Mouse (Mus musculus) MEL (cell line): ENCODE data around the gene Rbm5. TPM values are rescaled to one million over a fixed set of nuclear protein-coding genes. Genes with fewer than 3 reads are reported as not detected.
A peak's percentile ranks its signal among the peaks of the same experiment; 100 is the strongest.

Experiments
- DNase-seq: peaks from one replicate; pipeline ENCODE4 v3.0.0; 2011; ENCODE audit warnings: low read depth, low spot score
- H3K27ac ChIP-seq: 2 replicates; pipeline ENCODE4 v1.5.1; 2012; ENCODE audit warnings: low read depth, mild to moderate bottlenecking, control low read depth, low read length, moderate library complexity; ENCODE audit not compliant: control insufficient read depth
- H3K27me3 ChIP-seq, 2 experiments: fragments of 150-350 bp in 1 of 2; sonication (generic) in 1 of 2; 2 replicates each; pipeline ENCODE4 v1.6.1; 2012; ENCODE audit warnings: low read length in 2 of 2, mild to moderate bottlenecking in 2 of 2, improper control_type of control experiment in 1 of 2, moderate library complexity in 1 of 2; ENCODE audit not compliant: insufficient read depth in 2 of 2, control insufficient read depth in 1 of 2
- H3K36me3 ChIP-seq, 2 experiments: 2 replicates each; pipeline ENCODE4 v1.6.1; 2012 to 2014; ENCODE audit warnings: low read length in 2 of 2, improper control_type of control experiment in 1 of 2, inconsistent platforms in 1 of 2, mild to moderate bottlenecking in 1 of 2; ENCODE audit not compliant: insufficient read depth in 2 of 2, control insufficient read depth in 1 of 2
- H3K4me1 ChIP-seq, 2 experiments: fragments of 150-350 bp in 1 of 2; sonication (generic) in 1 of 2; 2 replicates each; pipeline ENCODE4 v1.6.1; 2012; ENCODE audit warnings: low read length in 2 of 2, improper control_type of control experiment in 1 of 2, mild to moderate bottlenecking in 1 of 2; ENCODE audit not compliant: insufficient read depth in 2 of 2, control insufficient read depth in 1 of 2
- H3K4me3 ChIP-seq, 2 experiments: fragments of 150-350 bp in 1 of 2; sonication (generic) in 1 of 2; 2 replicates each; pipeline ENCODE4 v1.5.1; 2012; ENCODE audit warnings: low read depth in 2 of 2, low read length in 2 of 2, mild to moderate bottlenecking in 2 of 2, moderate library complexity in 2 of 2, control low read depth in 1 of 2, improper control_type of control experiment in 1 of 2; ENCODE audit not compliant: control insufficient read depth in 1 of 2, insufficient read depth in 1 of 2
- H3K79me2 ChIP-seq: 2 replicates; pipeline ENCODE4 v1.6.1; 2012; ENCODE audit warnings: mild to moderate bottlenecking, low read length, moderate library complexity; ENCODE audit not compliant: control insufficient read depth, poor library complexity, insufficient read depth
- H3K9ac ChIP-seq: 2 replicates; pipeline ENCODE4 v1.6.1; 2012; ENCODE audit warnings: low read depth, mild to moderate bottlenecking, control low read depth, low read length, moderate library complexity; ENCODE audit not compliant: control insufficient read depth, poor library complexity, severe bottlenecking
- H3K9me3 ChIP-seq: fragments of 150-350 bp; sonication (generic); replicated peaks from 2 replicates; pipeline ENCODE4 v1.6.1; 2012; ENCODE audit warnings: mild to moderate bottlenecking, low read length, improper control_type of control experiment, moderate library complexity; ENCODE audit not compliant: insufficient read depth
- CHD1 ChIP-seq: IDR thresholded peaks from 2 replicates; pipeline ENCODE4 v1.6.1; 2012; ENCODE audit warnings: low read depth, mild to moderate bottlenecking, inconsistent platforms, low read length, improper control_type of control experiment
- CTCF ChIP-seq, 3 experiments: IDR thresholded peaks in 2 of 3; conservative IDR thresholded peaks in 1 of 3; 2 replicates each; pipeline ENCODE4 v1.5.1; 2011 to 2012; ENCODE audit warnings: low read length in 3 of 3, low read depth in 2 of 3, mild to moderate bottlenecking in 2 of 3, improper control_type of control experiment in 1 of 3, inconsistent platforms in 1 of 3, mixed read lengths in 1 of 3, moderate library complexity in 1 of 3; ENCODE audit not compliant: control insufficient read depth in 1 of 3, insufficient read depth in 1 of 3, poor library complexity in 1 of 3, severe bottlenecking in 1 of 3
- E2F4 ChIP-seq: IDR thresholded peaks from 2 replicates; pipeline ENCODE4 v1.6.1; 2011; ENCODE audit warnings: low read depth, low read length, improper control_type of control experiment, borderline replicate concordance
- ELF1 ChIP-seq: IDR thresholded peaks from 2 replicates; pipeline ENCODE4 v1.6.1; 2014; ENCODE audit warnings: low read depth, mild to moderate bottlenecking, inconsistent platforms, low read length, improper control_type of control experiment, moderate library complexity
- EP300 ChIP-seq, 2 experiments: IDR thresholded peaks; 2 replicates each; pipeline ENCODE4 v1.6.1; 2011; ENCODE audit warnings: improper control_type of control experiment in 2 of 2, low read length in 2 of 2, low read depth in 1 of 2, mild to moderate bottlenecking in 1 of 2
- ETS1 ChIP-seq: IDR thresholded peaks from 2 replicates; pipeline ENCODE4 v1.6.1; 2012; ENCODE audit warnings: low read depth, mild to moderate bottlenecking, inconsistent platforms, low read length, improper control_type of control experiment, moderate library complexity
- GATA1 ChIP-seq: IDR thresholded peaks from 2 replicates; pipeline ENCODE4 v1.6.1; 2011; ENCODE audit warnings: low read depth, low read length, improper control_type of control experiment
- JUND ChIP-seq: IDR thresholded peaks from 2 replicates; pipeline ENCODE4 v1.6.1; 2011; ENCODE audit warnings: low read depth, mild to moderate bottlenecking, improper control_type of control experiment, low read length
- KAT2A ChIP-seq: conservative IDR thresholded peaks from 2 replicates; pipeline ENCODE4 v1.6.1; 2012; ENCODE audit warnings: low read depth, low read length, improper control_type of control experiment, inconsistent platforms
- MAFK ChIP-seq: IDR thresholded peaks from 2 replicates; pipeline ENCODE4 v1.6.1; 2011; ENCODE audit warnings: low read depth, mild to moderate bottlenecking, low read length, improper control_type of control experiment, borderline replicate concordance
- MXI1 ChIP-seq: IDR thresholded peaks from 2 replicates; pipeline ENCODE4 v1.6.1; 2011; ENCODE audit warnings: mild to moderate bottlenecking, low read depth, low read length, improper control_type of control experiment
- MYB ChIP-seq: IDR thresholded peaks from 2 replicates; pipeline ENCODE4 v1.6.1; 2011; ENCODE audit warnings: mild to moderate bottlenecking, low read depth, low read length, improper control_type of control experiment
- MYC ChIP-seq: IDR thresholded peaks from 2 replicates; pipeline ENCODE4 v1.6.1; 2011; ENCODE audit warnings: low read depth, mild to moderate bottlenecking, low read length, improper control_type of control experiment, moderate library complexity
- NELFE ChIP-seq: IDR thresholded peaks from 2 replicates; pipeline ENCODE4 v1.6.1; 2011; ENCODE audit warnings: low read depth, low read length, improper control_type of control experiment
- NRF1 ChIP-seq: IDR thresholded peaks from 2 replicates; pipeline ENCODE4 v1.6.1; 2014; ENCODE audit warnings: low read depth, mild to moderate bottlenecking, inconsistent platforms, low read length, improper control_type of control experiment, moderate library complexity; ENCODE audit not compliant: poor library complexity, insufficient read depth, severe bottlenecking
- POLR2A ChIP-seq, 2 experiments: IDR thresholded peaks; 2 replicates each; pipeline ENCODE4 v1.6.1; 2011 to 2012; ENCODE audit warnings: low read length in 2 of 2, mild to moderate bottlenecking in 2 of 2, control low read depth in 1 of 2, improper control_type of control experiment in 1 of 2, low read depth in 1 of 2, moderate library complexity in 1 of 2; ENCODE audit not compliant: control insufficient read depth in 1 of 2, insufficient read depth in 1 of 2, poor library complexity in 1 of 2
- POLR2AphosphoS2 ChIP-seq: IDR thresholded peaks from 2 replicates; pipeline ENCODE4 v1.6.1; 2011; ENCODE audit warnings: low read length, improper control_type of control experiment
- RAD21 ChIP-seq: IDR thresholded peaks from 2 replicates; pipeline ENCODE4 v1.6.1; 2011; ENCODE audit warnings: mild to moderate bottlenecking, low read depth, low read length, improper control_type of control experiment
- RCOR1 ChIP-seq: IDR thresholded peaks from 2 replicates; pipeline ENCODE4 v1.6.1; 2012; ENCODE audit warnings: low read depth, mild to moderate bottlenecking, inconsistent platforms, low read length, improper control_type of control experiment
- SIN3A ChIP-seq: IDR thresholded peaks from 2 replicates; pipeline ENCODE4 v1.6.1; 2012; ENCODE audit warnings: low read length, improper control_type of control experiment, inconsistent platforms
- TBP ChIP-seq: IDR thresholded peaks from 2 replicates; pipeline ENCODE4 v1.8.0; 2011; ENCODE audit warnings: low read depth, low read length, improper control_type of control experiment
- TCF12 ChIP-seq: IDR thresholded peaks from 2 replicates; pipeline ENCODE4 v1.6.1; 2014; ENCODE audit warnings: low read depth, mild to moderate bottlenecking, inconsistent platforms, low read length, improper control_type of control experiment, moderate library complexity
- UBTF ChIP-seq: IDR thresholded peaks from 2 replicates; pipeline ENCODE4 v1.6.1; 2012; ENCODE audit warnings: low read depth, mild to moderate bottlenecking, inconsistent platforms, low read length, improper control_type of control experiment, moderate library complexity, borderline replicate concordance; ENCODE audit not compliant: insufficient read depth
- ZMIZ1 ChIP-seq: IDR thresholded peaks from 2 replicates; pipeline ENCODE4 v1.6.1; 2012; ENCODE audit warnings: low read depth, mild to moderate bottlenecking, inconsistent platforms, low read length, improper control_type of control experiment, moderate library complexity
- ZNF384 ChIP-seq: IDR thresholded peaks from 2 replicates; pipeline ENCODE4 v1.6.1; 2012; ENCODE audit warnings: low read depth, mild to moderate bottlenecking, inconsistent platforms, low read length, improper control_type of control experiment
- polyA plus RNA-seq, 2 experiments: library from polyadenylated mRNA; stranded (reverse) in 1 of 2; unstranded in 1 of 2; fragments of >175 nt in 1 of 2; fragments of >200 nt in 1 of 2; gene quantifications; 2 replicates each; pipeline versions ENCODE4 v1.2.1 to v1.2.4; 2012; ENCODE audit warnings: low replicate concordance in 2 of 2, low read depth in 1 of 2; ENCODE audit not compliant: insufficient read length in 2 of 2, insufficient read depth in 1 of 2, missing spikeins in 1 of 2
- total RNA-seq: library from RNA; depleted of rRNA; stranded (reverse); fragments of 300-350 nt; gene quantifications from 2 replicates; pipeline ENCODE4 v1.2.3, GENCODE M21; 2012

Gene Rbm5
- total and polyA plus RNA-seq, 3 experiments = 80.2 to 143 (median 125) TPM

GRCm38 (mm10) chr9:107774411-107774810 is 3.6 kb upstream of the Rbm5 start:
- H3K9ac ChIP-seq = no peak overlapping the region
- TF ChIP-seq CTCF (IDR thresholded peaks at IDR 0.05 in 2 of 3, conservative IDR thresholded peaks at IDR 0.05 in 1 of 3; ENCODE audit: control insufficient read depth in 1 of 3, insufficient read depth in 1 of 3, low read depth in 2 of 3, low read length in 3 of 3, poor library complexity in 1 of 3, severe bottlenecking in 1 of 3) (no peak), CHD1 (no peak), NELFE (no peak), KAT2A (no peak), ELF1 (no peak), UBTF (no peak), TCF12 (no peak), GATA1 (no peak), EP300 (IDR thresholded peaks at IDR 0.05; ENCODE audit: low read depth in 1 of 2, low read length in 2 of 2) (no peak), ETS1 (no peak), ZNF384 (no peak), TBP (no peak), JUND (no peak), RCOR1 (no peak), POLR2AphosphoS2 (no peak), RAD21 (no peak), SIN3A (no peak), E2F4 (no peak)
- no peak for DNase-seq
- H3K9me3 ChIP-seq = no peaks in the 10 kb centered on the region
- H3K27me3 ChIP-seq = no peaks in the 10 kb centered on the region
- peaks cover 11 to 16% of the 10 kb centered on the region in 2 experiments for H3K4me1 ChIP-seq
- H3K79me2 ChIP-seq = peaks cover 12% of the 10 kb centered on the region
- H3K4me3 ChIP-seq = no peak overlapping the region
- H3K36me3 ChIP-seq = peaks cover 14 to 41% of the 10 kb centered on the region in 2 experiments
- no peak overlapping the region for H3K27ac ChIP-seq

- Histone ChIP-seq H3K4me1 (peaks cover 10 to 22% of the 10 kb centered on the region in 2 experiments), H3K9me3 (no peaks in the 10 kb centered on the region), H3K9ac (peak overlapping the region; percentile 93), H3K4me3 (peak overlapping the region; percentile 48 to 60; a peak in 3 of 4 replicates), H3K36me3 (peaks cover 29 to 44% of the 10 kb centered on the region in 2 experiments), H3K27me3 (no peaks in the 10 kb centered on the region), H3K27ac (peak overlapping the region; percentile 99), H3K79me2 (peaks cover 27% of the 10 kb centered on the region)
- peak; percentile 57 for DNase-seq
- TF ChIP-seq MAFK (no peak), RCOR1 (no peak; the same call in 1 of the 2 replicates), MYC (peak; percentile 47; the same call in 1 of the 2 replicates), MXI1 (peak; percentile 60; the same call in 1 of the 2 replicates), NELFE (no peak; the same call in 1 of the 2 replicates), UBTF (no peak), POLR2A (IDR thresholded peaks at IDR 0.05; ENCODE audit: control insufficient read depth in 1 of 2, insufficient read depth in 1 of 2, low read depth in 1 of 2, low read length in 2 of 2, poor library complexity in 1 of 2) (no peak), MYB (peak; percentile 74), NRF1 (no peak), EP300 (IDR thresholded peaks at IDR 0.05; ENCODE audit: low read depth in 1 of 2, low read length in 2 of 2) (peak; percentile 79 to 85), ZNF384 (peak; percentile 50), SIN3A (peak; percentile 68), ZMIZ1 (0 out of 2 replicates have a peak, but pooled peaks have one; percentile 22), GATA1 (peak; percentile 74; the same call in 1 of the 2 replicates), ETS1 (peak; percentile 64)
These were observed 986 bp upstream of the Rbm5 start for GRCm38 (mm10) chr9:107771782-107772181.
